Mouse (Mus musculus) embryonic facial prominence, embryonic 10.5 days (tissue): ENCODE data around the gene Mgrn1. TPM values are rescaled to one million over a fixed set of nuclear protein-coding genes. Genes with fewer than 3 reads are reported as not detected.

ENCODE experiments used
- DNase-seq: peaks from one replicate; pipeline ENCODE4 v3.0.0-alpha.2; 2017; ENCODE audit warnings: low spot score
- H3K27ac ChIP-seq: fragments of 300-500 bp; sonication (generic); replicated peaks from 2 replicates; pipeline ENCODE4 v1.5.1; 2016; ENCODE audit warnings: mild to moderate bottlenecking
- H3K27me3 ChIP-seq: fragments of 300-500 bp; sonication (generic); replicated peaks from 2 replicates; pipeline ENCODE4 v1.6.1; 2016; ENCODE audit warnings: low read depth, mild to moderate bottlenecking; ENCODE audit not compliant: poor library complexity, severe bottlenecking
- H3K36me3 ChIP-seq: fragments of 300-500 bp; sonication (generic); replicated peaks from 2 replicates; pipeline ENCODE4 v1.6.1; 2016; ENCODE audit warnings: mild to moderate bottlenecking, moderate library complexity
- H3K4me1 ChIP-seq: fragments of 300-500 bp; sonication (generic); 2 replicates; pipeline ENCODE4 v1.6.1; 2016
- H3K4me3 ChIP-seq: fragments of 300-500 bp; sonication (generic); 2 replicates; pipeline ENCODE4 v1.5.1; 2016; ENCODE audit warnings: mild to moderate bottlenecking, moderate library complexity
- H3K9me3 ChIP-seq: fragments of 300-500 bp; sonication (generic); 2 replicates; pipeline ENCODE4 v1.6.1; 2016; ENCODE audit warnings: mild to moderate bottlenecking
- WGBS: fragments of 180-500 bp; shearing (Covaris S2); methylation state at CpG from one replicate; pipeline ENCODE4 v1.1.7; 2016; 5-methylcytosine and 5-hydroxymethylcytosine counted together
- polyA plus RNA-seq: library from polyadenylated mRNA; unstranded; fragments of >200 nt; fragmentation: Nextera tagmentation; extraction: Ambion mirVana; gene quantifications from 2 replicates; pipeline ENCODE4 v1.2.1, GENCODE M21; 2016

Mgrn1 gene
- polyA plus RNA-seq, 1 experiment from 2014 or later = 72.0 TPM

DNA sequence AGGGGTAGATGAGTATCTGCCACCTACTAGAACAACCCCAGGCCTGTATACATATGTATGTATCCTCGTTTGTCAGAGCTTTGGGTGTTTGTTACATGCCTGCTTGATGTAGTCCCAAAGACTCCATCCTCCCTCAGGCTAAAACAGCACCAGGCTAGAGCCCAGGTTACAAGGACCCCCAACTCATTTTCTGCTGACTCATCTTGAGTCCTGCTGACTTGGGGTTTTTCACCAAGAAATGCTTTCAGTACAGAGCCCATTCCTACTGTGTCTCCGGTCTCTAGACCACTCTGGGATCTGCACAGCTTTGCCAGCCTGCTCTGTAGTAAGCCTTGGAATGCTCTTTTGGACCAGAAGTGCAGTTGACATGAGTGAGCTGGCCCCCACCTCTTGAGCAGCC is 30.6 kb downstream of the Mgrn1 start:
- Histone ChIP-seq H3K27me3 (no peaks in the 10 kb centered on the region), H3K36me3 (peaks cover 57% of the 10 kb centered on the region), H3K4me3 (no peak overlapping the region), H3K27ac (no peak overlapping the region), H3K9me3 (no peaks in the 10 kb centered on the region), H3K4me1 (peaks cover 7% of the 10 kb centered on the region; the same call in 1 of the 2 replicates)
- WGBS = 81% methylated on average over 2 of the region's 2 CpGs
- DNase-seq = no peak

DNA sequence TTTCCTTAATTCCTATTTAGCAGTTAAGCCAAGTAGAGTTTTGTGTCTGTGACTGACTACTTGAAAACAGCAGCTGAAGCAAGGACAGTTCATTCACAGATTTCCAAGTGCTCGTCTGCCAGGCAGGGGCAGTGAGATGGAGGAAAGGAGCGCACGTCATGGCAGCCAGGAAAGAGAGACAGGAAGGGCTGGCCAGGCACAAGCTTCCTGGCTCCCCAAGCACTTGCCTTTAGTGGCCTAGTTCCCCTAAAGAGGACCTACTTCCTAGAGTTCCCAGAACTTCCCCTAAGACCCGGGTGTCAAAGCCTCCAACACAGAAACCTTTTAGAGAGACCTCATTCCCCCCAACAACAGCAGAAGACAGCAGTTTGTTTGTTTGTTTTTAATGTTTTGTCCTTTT is 34.5 kb downstream of the Mgrn1 start:
- peaks cover 58% of the 10 kb centered on the region for H3K36me3 ChIP-seq
- DNase-seq = no peak
- no peak overlapping the region for H3K4me3 ChIP-seq
- no peaks in the 10 kb centered on the region for H3K27me3 ChIP-seq
- no peak overlapping the region for H3K27ac ChIP-seq
- no peaks in the 10 kb centered on the region for H3K9me3 ChIP-seq
- no peaks in the 10 kb centered on the region for H3K4me1 ChIP-seq
- 76% methylated on average over 4 of the region's 4 CpGs for WGBS

DNA sequence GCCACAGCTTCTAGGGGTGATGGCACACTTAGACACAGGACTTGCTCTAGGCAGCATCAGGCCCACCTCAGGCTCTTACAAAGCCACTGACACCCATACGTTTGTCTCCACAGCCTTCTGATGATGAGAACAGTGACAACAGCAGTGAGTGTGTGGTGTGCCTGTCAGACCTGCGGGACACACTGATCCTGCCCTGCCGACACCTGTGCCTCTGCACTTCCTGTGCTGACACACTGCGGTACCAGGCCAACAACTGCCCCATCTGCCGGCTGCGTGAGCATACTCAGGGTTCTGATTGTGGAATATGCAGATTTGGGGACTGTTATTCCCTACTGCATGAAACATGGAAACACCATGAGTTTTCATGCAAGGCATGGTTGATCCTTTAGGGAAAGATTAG is 36.4 kb downstream of the Mgrn1 start:
- Histone ChIP-seq H3K27me3 (no peaks in the 10 kb centered on the region), H3K4me3 (no peak overlapping the region), H3K9me3 (no peaks in the 10 kb centered on the region), H3K27ac (no peak overlapping the region), H3K36me3 (peaks cover 60% of the 10 kb centered on the region), H3K4me1 (no peaks in the 10 kb centered on the region)
- WGBS = 88% methylated on average over 6 of the region's 6 CpGs
- no peak for DNase-seq

DNA sequence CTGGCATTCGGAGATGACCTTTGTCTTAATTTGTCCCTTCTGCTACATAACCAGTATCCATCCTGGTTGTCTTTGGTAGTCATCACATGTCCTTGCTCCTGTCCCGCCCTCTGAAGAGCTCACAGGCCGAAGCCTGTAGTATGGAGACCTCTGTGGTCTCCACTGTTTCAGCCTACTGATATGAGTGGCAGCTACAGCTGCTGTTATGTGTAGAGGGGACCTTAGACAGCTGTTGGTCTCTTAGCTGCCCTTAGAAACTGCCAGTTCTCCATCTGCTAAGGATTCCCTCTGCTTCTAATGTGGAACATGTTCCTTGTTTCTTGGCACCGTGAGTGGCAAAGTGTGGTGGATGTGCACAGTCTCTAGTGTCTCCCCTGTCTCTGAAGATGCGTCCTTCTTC is 37.9 kb downstream of the Mgrn1 start:
- H3K36me3 ChIP-seq = peaks cover 75% of the 10 kb centered on the region

DNA sequence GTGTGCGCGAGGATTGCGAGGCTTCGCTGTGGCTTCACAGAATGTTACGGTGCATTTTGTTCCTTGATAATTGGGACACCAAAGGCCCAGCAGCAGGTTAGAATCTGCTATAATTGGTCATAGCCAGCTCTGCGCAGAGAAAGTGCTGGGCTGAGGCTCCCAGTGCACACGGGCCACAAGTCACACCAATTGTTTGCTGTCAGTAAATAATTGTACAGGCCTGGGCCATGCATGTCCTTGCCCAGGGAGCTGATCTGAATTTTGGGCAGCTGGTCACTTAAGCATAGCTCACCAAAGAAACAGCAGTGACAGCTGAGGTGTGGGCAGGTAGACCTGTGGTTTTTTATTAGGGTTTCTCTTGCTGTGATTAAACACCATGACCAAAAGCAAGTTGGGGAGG is 41.9 kb downstream of the Mgrn1 start:
- no peak overlapping the region for H3K4me3 ChIP-seq
- DNase-seq = no peak
- no peak overlapping the region for H3K27ac ChIP-seq
- H3K36me3 ChIP-seq = peaks cover 99% of the 10 kb centered on the region
- H3K27me3 ChIP-seq = no peaks in the 10 kb centered on the region
- no peaks in the 10 kb centered on the region for H3K9me3 ChIP-seq
- H3K4me1 ChIP-seq = no peaks in the 10 kb centered on the region
- 96% methylated on average over 7 of the region's 7 CpGs for WGBS

More for the DNA sequence above, 37.9 kb downstream of the Mgrn1 start:
- WGBS = 85% methylated on average over 5 of the region's 5 CpGs
- Histone ChIP-seq H3K27ac (no peak overlapping the region), H3K27me3 (no peaks in the 10 kb centered on the region), H3K9me3 (no peaks in the 10 kb centered on the region), H3K4me1 (no peaks in the 10 kb centered on the region), H3K4me3 (no peak overlapping the region)
- no peak for DNase-seq

DNA sequence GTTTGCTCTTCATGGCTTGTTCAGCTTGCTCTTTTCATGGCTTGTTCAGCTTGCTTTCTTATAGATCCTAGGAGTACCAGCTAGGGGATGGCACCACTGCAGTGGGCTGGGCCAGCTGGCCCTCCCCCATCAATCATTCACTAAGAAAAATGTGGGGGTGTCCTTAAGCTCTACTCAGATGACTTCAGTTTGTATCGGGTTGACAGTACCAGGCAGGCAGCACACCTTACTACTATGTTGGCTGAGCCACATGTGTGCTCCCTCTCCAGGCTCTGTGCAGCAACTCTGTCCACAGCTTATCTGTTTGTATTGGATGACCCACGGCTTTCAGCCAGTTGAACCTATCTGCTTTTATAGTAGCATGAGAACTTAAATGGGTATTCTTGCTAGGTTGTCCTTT is 42.4 kb downstream of the Mgrn1 start:
- H3K27ac ChIP-seq = no peak overlapping the region
- H3K27me3 ChIP-seq = no peaks in the 10 kb centered on the region
- 92% methylated on average over 2 of the region's 2 CpGs for WGBS
- H3K4me3 ChIP-seq = no peak overlapping the region
- no peaks in the 10 kb centered on the region for H3K9me3 ChIP-seq
- no peak for DNase-seq
- H3K4me1 ChIP-seq = no peaks in the 10 kb centered on the region
- peaks cover 99% of the 10 kb centered on the region for H3K36me3 ChIP-seq

DNA sequence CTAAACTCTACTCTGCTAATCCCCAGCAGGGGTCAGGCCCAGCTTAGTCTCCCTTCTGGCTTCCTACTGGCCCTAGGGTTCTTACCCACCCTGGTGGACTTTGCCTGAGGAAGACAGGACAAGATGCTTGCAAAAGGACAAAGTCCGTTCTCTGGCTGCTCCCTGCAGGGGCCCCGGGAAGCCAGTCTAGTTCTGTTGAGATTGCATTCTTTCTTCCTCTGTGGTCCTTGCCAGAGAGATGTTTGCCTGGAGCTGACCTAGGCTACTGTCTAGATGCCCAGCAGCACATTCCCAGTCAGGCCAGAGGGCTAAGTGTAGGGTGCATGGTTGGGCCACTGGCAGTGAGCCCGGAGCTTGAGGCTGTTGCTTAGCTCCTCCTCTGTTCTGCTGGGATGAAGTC is 46.4 kb downstream of the Mgrn1 start:
- 85% methylated on average over 3 of the region's 3 CpGs for WGBS
- H3K27me3 ChIP-seq = no peaks in the 10 kb centered on the region
- H3K4me3 ChIP-seq = no peak overlapping the region
- no peak for DNase-seq
- H3K27ac ChIP-seq = no peak overlapping the region
- H3K36me3 ChIP-seq = peaks cover 100% of the 10 kb centered on the region
- H3K9me3 ChIP-seq = no peaks in the 10 kb centered on the region
- H3K4me1 ChIP-seq = no peaks in the 10 kb centered on the region

DNA sequence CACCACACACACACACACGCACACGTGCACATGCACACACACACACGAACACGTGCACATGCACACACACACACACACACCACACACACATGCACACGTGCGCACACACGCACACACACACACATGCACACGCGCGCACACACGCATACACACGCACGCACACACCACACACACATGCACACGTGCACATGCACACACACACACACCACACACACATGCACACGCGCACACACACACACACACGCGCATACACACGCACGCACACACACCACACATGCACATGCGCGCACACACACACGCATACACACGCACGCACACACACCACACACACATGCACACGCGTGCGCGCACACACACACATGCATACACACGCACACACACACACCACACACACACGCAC is 49.4 kb downstream of the Mgrn1 start:
- WGBS = 94% methylated on average over 31 of the region's 31 CpGs

DNA sequence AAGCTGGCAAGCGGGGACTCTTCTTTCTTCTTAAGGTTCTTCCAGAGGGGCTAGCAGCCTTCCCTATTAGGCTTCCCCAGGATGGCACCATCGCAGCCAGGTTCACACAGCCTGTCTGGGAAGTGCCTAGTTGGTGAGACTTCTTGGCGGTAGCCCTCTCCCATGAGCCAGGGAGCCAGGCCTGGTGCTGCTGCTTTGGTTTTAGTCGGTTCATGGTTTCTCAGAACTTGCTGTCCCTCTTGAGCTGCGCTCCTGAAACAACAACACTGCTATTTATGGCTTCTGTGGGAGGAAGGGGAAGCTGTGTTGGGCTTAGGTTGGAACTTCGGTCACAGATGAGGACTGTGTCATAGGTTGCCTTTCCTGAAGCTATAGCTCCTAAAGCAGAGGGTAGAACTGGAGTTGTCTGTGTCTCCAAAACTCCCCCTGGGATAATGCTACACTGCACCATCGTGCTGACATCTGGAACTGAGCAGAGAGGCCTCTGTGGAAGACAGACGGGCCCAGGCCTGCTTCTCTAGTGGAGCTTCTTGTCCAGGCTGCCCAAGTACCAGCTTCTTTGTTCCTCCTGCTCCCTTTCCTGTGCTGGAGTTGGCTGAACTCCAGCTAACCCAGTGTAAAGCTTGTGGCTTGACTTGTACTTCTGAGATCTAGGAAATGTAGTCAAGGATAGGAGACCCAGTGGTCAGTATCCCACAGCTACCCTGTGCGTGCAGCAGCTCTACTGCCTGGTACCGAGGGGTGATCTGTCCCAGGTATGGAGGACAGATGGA is 50.1 kb downstream of the Mgrn1 start:
- WGBS = 88% methylated on average over 10 of the region's 10 CpGs
- no peak overlapping the region for H3K4me3 ChIP-seq
- H3K27me3 ChIP-seq = no peaks in the 10 kb centered on the region
- H3K27ac ChIP-seq = no peak overlapping the region
- peaks cover 83% of the 10 kb centered on the region for H3K36me3 ChIP-seq
- no peak for DNase-seq
- no peaks in the 10 kb centered on the region for H3K9me3 ChIP-seq
- peaks cover 19% of the 10 kb centered on the region for H3K4me1 ChIP-seq

More for the DNA sequence above, 49.4 kb downstream of the Mgrn1 start:
- Histone ChIP-seq H3K36me3 (peaks cover 83% of the 10 kb centered on the region), H3K27ac (no peak overlapping the region), H3K4me1 (peaks cover 17% of the 10 kb centered on the region), H3K27me3 (no peaks in the 10 kb centered on the region), H3K9me3 (no peaks in the 10 kb centered on the region), H3K4me3 (no peak overlapping the region)
- DNase-seq = no peak

DNA sequence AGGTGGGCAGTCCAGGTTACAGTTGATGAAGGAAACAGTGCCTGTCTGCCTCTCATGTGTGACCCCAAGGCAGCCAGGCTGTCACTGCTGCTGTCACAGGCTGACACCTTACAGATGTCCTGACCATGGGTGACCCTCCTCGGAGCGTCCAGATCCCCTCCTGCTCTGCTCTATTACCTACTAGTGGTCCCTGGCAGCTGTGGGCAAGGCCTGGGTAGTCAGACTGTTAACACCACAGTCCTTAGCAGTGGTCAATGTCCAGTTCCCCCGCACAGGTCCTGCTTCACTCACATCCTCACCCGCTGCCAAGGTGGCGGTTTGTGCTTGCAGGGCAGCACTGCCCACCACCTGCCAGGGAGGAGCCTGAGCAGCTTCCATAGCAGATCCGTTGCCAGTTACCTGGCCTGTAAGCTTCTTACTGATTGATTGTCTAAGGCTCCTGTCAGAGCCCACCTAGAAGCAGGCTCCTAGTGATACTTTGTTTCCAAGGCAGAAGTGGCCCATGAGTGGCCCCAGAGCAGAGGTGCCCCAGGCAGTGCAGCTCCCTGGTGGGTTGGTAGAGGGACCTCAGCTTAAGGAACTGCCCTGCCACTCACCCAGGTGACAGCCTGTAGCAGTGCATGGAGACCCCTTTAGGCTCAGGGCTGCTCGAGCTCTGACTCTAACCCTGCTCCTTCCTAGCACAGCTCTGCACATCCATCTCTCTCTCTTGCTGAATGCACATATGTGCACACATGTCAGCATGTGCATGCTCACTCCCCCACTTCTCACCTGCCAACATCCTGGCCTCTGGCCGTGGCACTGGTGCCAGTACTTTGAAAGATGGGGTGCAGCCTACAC is 51.5 kb downstream of the Mgrn1 start:
- no peak overlapping the region for H3K4me3 ChIP-seq
- 89% methylated on average over 8 of the region's 8 CpGs for WGBS
- no peak overlapping the region for H3K27ac ChIP-seq
- H3K36me3 ChIP-seq = peaks cover 83% of the 10 kb centered on the region
- H3K27me3 ChIP-seq = no peaks in the 10 kb centered on the region
- no peak for DNase-seq
- no peaks in the 10 kb centered on the region for H3K9me3 ChIP-seq
- peaks cover 19% of the 10 kb centered on the region for H3K4me1 ChIP-seq

DNA sequence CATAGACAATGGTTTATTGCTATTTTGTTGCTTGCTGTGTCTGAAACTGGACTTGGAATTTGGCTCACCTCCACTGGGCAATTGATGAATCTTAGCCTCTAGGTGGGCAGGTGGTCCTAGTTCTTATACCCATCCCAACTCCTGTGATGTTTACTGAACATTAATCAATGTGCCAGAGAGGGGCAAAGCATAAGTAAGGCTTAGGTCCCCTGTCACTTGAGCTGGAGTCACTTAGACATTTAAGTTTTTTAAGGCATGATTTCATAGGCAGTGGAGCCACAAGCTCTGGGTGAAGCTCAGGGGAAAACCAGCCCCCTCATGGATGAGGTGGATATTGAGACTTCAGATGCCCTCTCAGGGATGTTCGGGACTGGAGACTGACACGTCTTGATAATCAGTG is 52.4 kb downstream of the Mgrn1 start, which contains the start of gene Nudt16l1:
TSS of gene Nudt16l1 (plus strand) at position 301 of the 400 bp plus-strand sequence.
- Histone ChIP-seq H3K27me3 (no peaks in the 10 kb centered on the region), H3K4me1 (peaks cover 19% of the 10 kb centered on the region), H3K9me3 (no peaks in the 10 kb centered on the region), H3K27ac (peak within 1 kb of the TSS; percentile 88), H3K36me3 (peaks cover 83% of the 10 kb centered on the region), H3K4me3 (peak within 1 kb of the TSS; percentile 83)
- WGBS = 8% methylated on average over 2 of the region's 2 CpGs
- DNase-seq = no peak

DNA sequence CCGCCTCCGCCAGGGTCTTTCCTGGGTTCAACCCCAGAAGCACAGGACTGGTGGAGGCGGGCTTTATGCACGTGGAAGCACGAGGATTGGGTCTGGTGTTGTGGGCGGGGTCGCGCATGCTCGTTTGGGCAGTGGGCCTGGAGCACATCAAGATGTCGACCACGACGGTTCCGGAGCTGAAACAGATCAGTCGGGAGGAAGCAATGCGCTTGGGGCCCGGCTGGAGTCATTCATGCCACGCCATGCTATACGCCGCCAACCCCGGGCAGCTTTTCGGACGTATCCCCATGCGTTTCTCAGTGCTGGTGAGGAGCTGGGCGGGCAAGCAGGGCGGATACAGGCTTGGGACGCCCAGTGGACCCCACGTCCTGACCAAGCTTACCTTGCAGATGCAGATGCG is 52.9 kb downstream of the Mgrn1 start:
- Histone ChIP-seq H3K36me3 (peaks cover 83% of the 10 kb centered on the region), H3K27me3 (no peaks in the 10 kb centered on the region), H3K4me1 (peaks cover 19% of the 10 kb centered on the region), H3K9me3 (no peaks in the 10 kb centered on the region), H3K4me3 (peak overlapping the region; percentile 83), H3K27ac (peak overlapping the region; percentile 88)
- 0% methylated on average over 28 of the region's 28 CpGs for WGBS
- DNase-seq = peak; percentile 97

DNA sequence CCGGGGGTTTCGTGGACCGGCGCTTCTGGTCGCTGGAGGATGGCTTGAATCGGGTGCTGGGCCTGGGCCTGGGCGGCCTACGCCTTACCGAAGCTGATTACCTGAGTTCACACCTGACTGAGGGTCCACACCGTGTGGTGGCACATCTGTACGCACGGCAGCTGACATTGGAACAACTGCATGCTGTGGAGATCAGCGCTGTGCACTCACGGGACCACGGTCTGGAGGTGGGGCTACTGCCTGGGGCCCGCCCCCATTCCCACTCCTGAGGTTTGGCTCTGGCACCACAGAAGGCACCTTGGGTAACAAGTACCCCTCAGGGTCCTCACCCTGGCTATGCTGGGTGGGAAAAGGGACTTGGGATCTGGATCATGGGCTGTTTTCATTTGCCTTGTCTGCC is 53.4 kb downstream of the Mgrn1 start:
- Histone ChIP-seq H3K27ac (peak overlapping the region; percentile 88), H3K27me3 (no peaks in the 10 kb centered on the region), H3K4me1 (peaks cover 19% of the 10 kb centered on the region), H3K9me3 (no peaks in the 10 kb centered on the region), H3K4me3 (peak overlapping the region; percentile 83), H3K36me3 (peaks cover 83% of the 10 kb centered on the region)
- WGBS = 2% methylated on average over 16 of the region's 16 CpGs
- DNase-seq = peak; percentile 57
